Mouse (Mus musculus): ENCODE measurements around the gene Trim24. TPM values are rescaled to one million over a fixed set of nuclear protein-coding genes. Genes with fewer than 3 reads are reported as not detected.
A peak's percentile ranks its signal among the peaks of the same experiment; 100 is the strongest.

Gene Trim24
- polyA plus RNA-seq, 1 experiment from 2014 or later, result 8.9 TPM

GRCm38 (mm10) chr6:37951306-37951705 lies 80.7 kb downstream of the Trim24 start:
- no peak for ATAC-seq (ENCODE audit: insufficient read depth, low FRiP score)
- H3K4me3 ChIP-seq (replicated peaks; ENCODE audit: low read length), result no peak overlapping the region
- WGBS, result 83% methylated on average over 6 of the region's 6 CpGs
- H3K27me3 ChIP-seq (ENCODE audit: control insufficient read depth, insufficient read depth, low read length), result no peaks in the 10 kb centered on the region
- H3K36me3 ChIP-seq (ENCODE audit: control insufficient read depth, insufficient read depth, low read length), result peaks cover 5% of the 10 kb centered on the region
- no peaks in the 10 kb centered on the region for H3K9me3 ChIP-seq (replicated peaks; ENCODE audit: control insufficient read depth, low read length)
- H3K4me1 ChIP-seq (ENCODE audit: control insufficient read depth, insufficient read depth, low read length), result no peaks in the 10 kb centered on the region
- H3K27ac ChIP-seq (ENCODE audit: low read length), result no peak overlapping the region
- no peak overlapping the region for H3K4me2 ChIP-seq (ENCODE audit: low read depth, low read length)
- H3K9ac ChIP-seq (ENCODE audit: low read length), result no peak overlapping the region

- H3K4me1 ChIP-seq (ENCODE audit: control insufficient read depth, insufficient read depth, low read length), result no peaks in the 10 kb centered on the region
- no peak overlapping the region for H3K27ac ChIP-seq (ENCODE audit: low read length)
- H3K4me2 ChIP-seq (ENCODE audit: low read depth, low read length), result no peak overlapping the region
- H3K9ac ChIP-seq (ENCODE audit: low read length), result no peak overlapping the region
- H3K27me3 ChIP-seq (ENCODE audit: control insufficient read depth, insufficient read depth, low read length), result no peaks in the 10 kb centered on the region
- no peak for ATAC-seq (ENCODE audit: insufficient read depth, low FRiP score)
- H3K9me3 ChIP-seq (replicated peaks; ENCODE audit: control insufficient read depth, low read length), result no peaks in the 10 kb centered on the region
- WGBS, result 78% methylated on average over 4 of the region's 4 CpGs
- peaks cover 8% of the 10 kb centered on the region; the same call in 1 of the 2 replicates for H3K36me3 ChIP-seq (ENCODE audit: control insufficient read depth, insufficient read depth, low read length)
- no peak overlapping the region for H3K4me3 ChIP-seq (replicated peaks; ENCODE audit: low read length)
Observed at GRCm38 (mm10) chr6:37967386-37967785, 96.8 kb downstream of the Trim24 start.

GRCm38 (mm10) chr6:38007459-38007858 lies 136.8 kb downstream of the Trim24 start:
- no peaks in the 10 kb centered on the region for H3K4me1 ChIP-seq (ENCODE audit: control insufficient read depth, insufficient read depth, low read length)
- no peaks in the 10 kb centered on the region for H3K9me3 ChIP-seq (replicated peaks; ENCODE audit: control insufficient read depth, low read length)
- no peak overlapping the region for H3K4me2 ChIP-seq (ENCODE audit: low read depth, low read length)
- no peak overlapping the region for H3K4me3 ChIP-seq (replicated peaks; ENCODE audit: low read length)
- 6% methylated on average over 6 of the region's 6 CpGs for WGBS
- peak; percentile 21; the same call in 1 of the 2 replicates for ATAC-seq (ENCODE audit: insufficient read depth, low FRiP score)
- no peaks in the 10 kb centered on the region for H3K36me3 ChIP-seq (ENCODE audit: control insufficient read depth, insufficient read depth, low read length)
- H3K27me3 ChIP-seq (ENCODE audit: control insufficient read depth, insufficient read depth, low read length), result no peaks in the 10 kb centered on the region
- no peak overlapping the region for H3K27ac ChIP-seq (ENCODE audit: low read length)
- no peak overlapping the region for H3K9ac ChIP-seq (ENCODE audit: low read length)

GRCm38 (mm10) chr6:38012829-38013228 lies 142.2 kb downstream of the Trim24 start:
- Histone ChIP-seq H3K9me3 (replicated peaks; ENCODE audit: control insufficient read depth, low read length) (no peaks in the 10 kb centered on the region), H3K36me3 (ENCODE audit: control insufficient read depth, insufficient read depth, low read length) (no peaks in the 10 kb centered on the region), H3K4me1 (ENCODE audit: control insufficient read depth, insufficient read depth, low read length) (no peaks in the 10 kb centered on the region), H3K4me3 (replicated peaks; ENCODE audit: low read length) (no peak overlapping the region), H3K27me3 (ENCODE audit: control insufficient read depth, insufficient read depth, low read length) (no peaks in the 10 kb centered on the region), H3K4me2 (ENCODE audit: low read depth, low read length) (no peak overlapping the region), H3K9ac (ENCODE audit: low read length) (no peak overlapping the region), H3K27ac (ENCODE audit: low read length) (no peak overlapping the region)
- no peak for ATAC-seq (ENCODE audit: insufficient read depth, low FRiP score)
- 91% methylated on average over 2 of the region's 2 CpGs for WGBS

Other genes with a start within 250 kb of the Trim24 start
- 1.5 and 1.9 TPM in 2 replicates for gene Svopl, start 176.2 kb downstream of the Trim24 start, polyA plus RNA-seq (2015; fragmentation: Nextera tagmentation; extraction: Ambion mirVana)
- 2.6 and 2.9 TPM in 2 replicates for gene Tmem213, start 238.4 kb downstream of the Trim24 start, polyA plus RNA-seq (2015; fragmentation: Nextera tagmentation; extraction: Ambion mirVana)